Mouse (Mus musculus) retina, embryonic 14.5 days (tissue): Measurements from ENCODE around the gene Mllt3.
"Not testable (repeated sequence)": the region's sequence is repeated elsewhere in the genome, so short reads cannot be mapped to it uniquely, and the experiment has no call there.

ENCODE experiments used
- DNase-seq: peaks from one replicate; pipeline ENCODE4 v3.0.0-alpha.2; 2015; ENCODE audit warnings: low spot score

Gene Mllt3

GRCm38 (mm10) chr4:88012774-88013173 lies 20.4 kb downstream of the Mllt3 start:
- no peak for DNase-seq

GRCm38 (mm10) chr4:88011870-88012572 lies 21.1 kb downstream of the Mllt3 start:
- DNase-seq: no peak

- no peak for DNase-seq
Observed at GRCm38 (mm10) chr4:88010441-88010840, 22.7 kb downstream of the Mllt3 start.

GRCm38 (mm10) chr4:88005801-88006200 lies 27.4 kb downstream of the Mllt3 start:
- no peak for DNase-seq

GRCm38 (mm10) chr4:88003159-88003948 lies 29.8 kb downstream of the Mllt3 start:
- DNase-seq: no peak

GRCm38 (mm10) chr4:87991710-87992109 lies 41.5 kb downstream of the Mllt3 start:
- DNase-seq: no peak

- DNase-seq: no peak
Observed at GRCm38 (mm10) chr4:87990940-87991339, 42.2 kb downstream of the Mllt3 start.

GRCm38 (mm10) chr4:87985281-87985680 lies 47.9 kb downstream of the Mllt3 start:
- DNase-seq: no peak

GRCm38 (mm10) chr4:87984589-87984988 lies 48.6 kb downstream of the Mllt3 start:
- DNase-seq: no peak

- DNase-seq: no peak
Observed at GRCm38 (mm10) chr4:87984091-87984490, 49.1 kb downstream of the Mllt3 start.

GRCm38 (mm10) chr4:87982578-87982977 lies 50.6 kb downstream of the Mllt3 start:
- DNase-seq: no peak

GRCm38 (mm10) chr4:87977820-87978448 lies 55.2 kb downstream of the Mllt3 start:
- DNase-seq: no peak

GRCm38 (mm10) chr4:87965836-87966235 lies 67.3 kb downstream of the Mllt3 start:
- DNase-seq: no peak

GRCm38 (mm10) chr4:87964890-87965289 lies 68.3 kb downstream of the Mllt3 start:
- DNase-seq: not testable (repeated sequence)

GRCm38 (mm10) chr4:87963773-87964076 lies 69.4 kb downstream of the Mllt3 start:
- DNase-seq: no peak

- DNase-seq: no peak
Observed at GRCm38 (mm10) chr4:87963055-87963772, 70.0 kb downstream of the Mllt3 start.

GRCm38 (mm10) chr4:87961872-87962271 lies 71.3 kb downstream of the Mllt3 start:
- DNase-seq: no peak

GRCm38 (mm10) chr4:87957852-87958251 lies 75.3 kb downstream of the Mllt3 start:
- no peak for DNase-seq

GRCm38 (mm10) chr4:87957198-87957597 lies 76.0 kb downstream of the Mllt3 start:
- DNase-seq: no peak

- DNase-seq: no peak
Observed at GRCm38 (mm10) chr4:87955132-87955531, 78.0 kb downstream of the Mllt3 start.

- no peak for DNase-seq
Observed at GRCm38 (mm10) chr4:87954421-87955083, 78.6 kb downstream of the Mllt3 start.

- no peak for DNase-seq
Observed at GRCm38 (mm10) chr4:87953736-87954135, 79.4 kb downstream of the Mllt3 start.
